Mouse (Mus musculus): ENCODE results near the gene Majin.

Gene Majin

DNA sequence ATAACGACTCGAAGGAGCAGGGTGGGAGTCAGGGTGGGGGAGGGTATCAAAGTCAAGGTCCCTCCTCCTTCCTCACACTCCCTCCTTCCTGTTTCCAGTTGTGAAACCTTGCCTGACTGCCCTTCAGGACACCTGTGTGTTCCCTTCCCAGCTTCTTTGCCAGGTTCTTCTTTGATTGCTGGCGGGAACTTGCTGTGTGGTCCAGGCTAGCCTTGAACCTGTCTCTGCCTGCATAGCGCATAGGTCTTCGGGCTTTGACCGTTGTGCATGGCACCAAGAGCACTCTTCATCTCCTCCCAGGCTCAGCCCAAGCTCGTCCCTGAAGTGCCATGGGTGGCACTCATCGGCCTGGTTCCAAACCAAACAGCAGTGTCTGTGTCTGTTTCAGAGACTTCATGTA is 80.8 kb downstream of the Majin start:
- no peak for DNase-seq

GRCm38 (mm10) chr19:6265727-6266182 is 81.6 kb downstream of the Majin start:
- peak in 1 of 2 experiments; percentile 27 for DNase-seq

- DNase-seq, result peak in 1 of 2 experiments; percentile 14
These were observed 83.3 kb downstream of the Majin start for GRCm38 (mm10) chr19:6267306-6268169.

DNA sequence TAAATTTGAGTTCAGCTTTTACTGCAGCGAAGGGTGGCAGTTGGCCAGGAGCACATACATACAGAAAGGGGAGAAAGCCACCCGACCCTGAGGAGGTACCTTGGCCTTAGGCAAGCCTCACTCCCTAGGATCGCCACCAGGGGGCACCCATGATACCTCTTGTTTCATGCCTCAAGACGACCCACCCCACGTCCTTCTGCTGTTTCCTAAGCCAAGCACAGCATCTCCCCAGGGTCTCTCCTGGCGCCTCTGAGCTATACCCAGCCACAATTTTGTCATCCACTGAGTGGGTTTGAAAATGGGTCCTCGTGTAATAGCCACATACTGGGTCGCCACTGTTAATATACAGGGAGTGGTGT is 84.0 kb downstream of the Majin start:
- DNase-seq, result peak; percentile 80 to 92

GRCm38 (mm10) chr19:6268670-6269132 is 84.5 kb downstream of the Majin start:
- no peak for DNase-seq

- peak in 1 of 2 experiments; percentile 34 for DNase-seq
These were observed 85.7 kb downstream of the Majin start for GRCm38 (mm10) chr19:6269798-6270475.

DNA sequence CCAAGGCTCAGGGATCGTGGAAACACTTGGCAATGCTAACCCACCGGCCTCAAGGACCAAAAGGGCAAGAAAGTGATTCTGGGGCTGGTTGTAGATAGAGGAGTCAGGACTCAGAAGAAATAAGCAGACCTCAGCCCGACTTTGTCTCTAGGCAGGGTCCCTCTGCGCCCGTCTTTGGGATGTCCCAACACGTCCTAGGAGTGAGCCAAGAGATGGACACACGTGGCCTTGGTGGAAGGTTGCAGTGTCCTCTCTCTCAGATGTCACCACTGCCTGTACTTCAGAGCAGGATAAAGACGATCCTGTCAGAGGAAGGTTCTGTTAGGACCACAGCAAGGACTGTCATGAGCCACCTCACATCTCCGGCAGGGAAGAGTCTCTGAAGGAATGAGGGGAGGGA is 86.5 kb downstream of the Majin start:
- no peak for DNase-seq

GRCm38 (mm10) chr19:6271206-6271605 is 87.0 kb downstream of the Majin start:
- DNase-seq, result peak; percentile 60 to 63

- DNase-seq, result peak; percentile 75 to 87
These were observed 87.9 kb downstream of the Majin start for GRCm38 (mm10) chr19:6272053-6272452.

GRCm38 (mm10) chr19:6272738-6273137 is 88.5 kb downstream of the Majin start:
- peak in 1 of 2 experiments; percentile 28 for DNase-seq

- DNase-seq, result no peak
These were observed 89.4 kb downstream of the Majin start for GRCm38 (mm10) chr19:6273592-6273991.

All from kidney, adult 8-10 months (tissue).